Mouse (Mus musculus): ENCODE results near the gene Elmo1. TPM values are rescaled to one million over a fixed set of nuclear protein-coding genes. Genes with fewer than 3 reads are reported as not detected.

Elmo1 gene
- polyA plus RNA-seq, 1 experiment from 2014 or later, result 38.3 TPM

DNA sequence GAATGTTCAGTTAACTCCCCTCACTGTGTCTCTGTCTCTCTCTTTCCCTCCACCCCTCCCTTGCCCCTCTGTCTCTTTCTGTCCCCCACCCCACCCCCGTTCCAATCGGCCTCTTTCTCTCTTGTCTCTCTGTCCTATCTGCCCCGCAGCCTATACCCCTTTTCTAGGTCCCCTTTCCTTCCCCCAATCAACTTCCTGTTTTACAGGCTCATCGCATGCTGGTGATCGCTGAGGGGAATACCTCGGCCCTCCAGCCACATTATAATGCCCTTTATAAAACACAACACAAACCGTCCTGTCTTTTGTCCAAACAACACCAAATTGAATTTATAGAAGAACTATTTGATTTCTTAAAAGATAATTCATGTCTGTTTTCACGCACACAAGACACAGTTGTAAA is 40.7 kb upstream of the Elmo1 start:
- Histone ChIP-seq H3K9me3 (ENCODE audit: control insufficient read depth, low read length) (no peaks in the 10 kb centered on the region), H3K4me3 (replicated peaks; ENCODE audit: low read depth, low read length) (no peak overlapping the region), H3K4me2 (ENCODE audit: low read length) (no peak overlapping the region), H3K9ac (replicated peaks; ENCODE audit: low read length) (no peak overlapping the region), H3K27ac (replicated peaks; ENCODE audit: low read depth, low read length) (no peak overlapping the region), H3K27me3 (ENCODE audit: control insufficient read depth, insufficient read depth, low read length) (no peaks in the 10 kb centered on the region), H3K4me1 (ENCODE audit: control insufficient read depth, insufficient read depth, low read length) (peaks cover 8% of the 10 kb centered on the region), H3K36me3 (ENCODE audit: control insufficient read depth, insufficient read depth, low read length) (no peaks in the 10 kb centered on the region)
- DNase-seq, result no peak
- ATAC-seq (ENCODE audit: low FRiP score, low TSS enrichment), result no peak
- 77% methylated on average over 8 of the region's 8 CpGs for WGBS

DNA sequence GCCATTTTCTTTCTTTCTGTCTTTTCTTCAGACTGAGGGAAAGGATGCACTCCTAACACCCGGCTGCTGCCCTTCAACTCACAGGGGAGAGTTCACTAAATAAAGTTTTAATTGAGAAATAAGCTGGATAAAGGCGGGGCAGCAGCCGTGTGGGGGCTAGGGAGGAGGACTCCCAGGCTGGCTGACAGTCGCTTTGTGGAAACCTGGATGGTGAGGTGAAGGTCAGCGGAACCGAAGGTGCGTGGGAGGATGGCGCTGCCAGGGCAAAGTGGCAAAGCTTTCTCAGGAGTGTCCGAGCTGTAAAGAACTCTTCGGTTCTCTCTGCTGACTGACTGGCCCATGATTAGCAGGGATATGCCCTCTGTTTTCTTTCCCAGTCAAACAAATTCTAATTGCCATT is 40.2 kb upstream of the Elmo1 start:
- H3K9me3 ChIP-seq (ENCODE audit: control insufficient read depth, low read length), result no peaks in the 10 kb centered on the region
- no peak overlapping the region for H3K4me2 ChIP-seq (ENCODE audit: low read length)
- H3K4me3 ChIP-seq (replicated peaks; ENCODE audit: low read depth, low read length), result no peak overlapping the region
- H3K27ac ChIP-seq (replicated peaks; ENCODE audit: low read depth, low read length), result no peak overlapping the region
- H3K4me1 ChIP-seq (ENCODE audit: control insufficient read depth, insufficient read depth, low read length), result peaks cover 8% of the 10 kb centered on the region
- no peaks in the 10 kb centered on the region for H3K27me3 ChIP-seq (ENCODE audit: control insufficient read depth, insufficient read depth, low read length)
- ATAC-seq (ENCODE audit: low FRiP score, low TSS enrichment) (no peak), DNase-seq (no peak)
- WGBS, result 92% methylated on average over 10 of the region's 10 CpGs
- no peaks in the 10 kb centered on the region for H3K36me3 ChIP-seq (ENCODE audit: control insufficient read depth, insufficient read depth, low read length)
- no peak overlapping the region for H3K9ac ChIP-seq (replicated peaks; ENCODE audit: low read length)

DNA sequence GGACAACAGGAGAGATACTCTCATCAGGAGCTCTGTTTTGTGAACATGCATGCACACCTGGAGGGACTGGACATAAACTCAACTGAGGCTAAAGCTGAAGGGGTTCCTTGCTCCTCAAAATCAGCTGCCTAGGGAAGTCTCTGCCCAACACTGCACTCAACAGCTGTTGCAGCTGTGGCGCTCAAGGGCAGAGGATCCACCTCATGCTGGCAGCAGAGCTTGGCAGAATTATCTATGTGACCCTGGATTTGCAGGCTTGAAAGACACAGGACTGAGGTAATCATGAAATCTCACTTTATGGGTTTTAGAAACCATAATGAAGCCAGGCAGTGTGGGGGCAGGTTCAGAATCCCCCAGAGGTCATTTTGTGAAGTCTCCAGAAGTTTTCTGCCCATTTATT is 32.5 kb upstream of the Elmo1 start:
- no peak overlapping the region for H3K9ac ChIP-seq (replicated peaks; ENCODE audit: low read length)
- H3K27ac ChIP-seq (replicated peaks; ENCODE audit: low read depth, low read length), result no peak overlapping the region
- H3K4me1 ChIP-seq (ENCODE audit: control insufficient read depth, insufficient read depth, low read length), result no peaks in the 10 kb centered on the region
- no peaks in the 10 kb centered on the region for H3K27me3 ChIP-seq (ENCODE audit: control insufficient read depth, insufficient read depth, low read length)
- H3K4me3 ChIP-seq (replicated peaks; ENCODE audit: low read depth, low read length), result no peak overlapping the region
- no peak overlapping the region for H3K4me2 ChIP-seq (ENCODE audit: low read length)
- H3K9me3 ChIP-seq (ENCODE audit: control insufficient read depth, low read length), result no peaks in the 10 kb centered on the region
- WGBS, result 84% methylated on average over 1 of the region's 1 CpGs
- DNase-seq, result no peak
- no peak for ATAC-seq (ENCODE audit: low FRiP score, low TSS enrichment)
- no peaks in the 10 kb centered on the region for H3K36me3 ChIP-seq (ENCODE audit: control insufficient read depth, insufficient read depth, low read length)

GRCm38 (mm10) chr13:20061031-20061430 is 29.4 kb upstream of the Elmo1 start:
- no peaks in the 10 kb centered on the region for H3K4me1 ChIP-seq (ENCODE audit: control insufficient read depth, insufficient read depth, low read length)
- H3K36me3 ChIP-seq (ENCODE audit: control insufficient read depth, insufficient read depth, low read length), result no peaks in the 10 kb centered on the region
- H3K4me2 ChIP-seq (ENCODE audit: low read length), result no peak overlapping the region
- no peak overlapping the region for H3K9ac ChIP-seq (replicated peaks; ENCODE audit: low read length)
- DNase-seq (no peak), ATAC-seq (ENCODE audit: low FRiP score, low TSS enrichment) (no peak)
- H3K4me3 ChIP-seq (replicated peaks; ENCODE audit: low read depth, low read length), result no peak overlapping the region
- H3K27ac ChIP-seq (replicated peaks; ENCODE audit: low read depth, low read length), result no peak overlapping the region
- WGBS, result 75% methylated on average over 5 of the region's 5 CpGs
- no peaks in the 10 kb centered on the region for H3K27me3 ChIP-seq (ENCODE audit: control insufficient read depth, insufficient read depth, low read length)
- no peaks in the 10 kb centered on the region for H3K9me3 ChIP-seq (ENCODE audit: control insufficient read depth, low read length)

- Histone ChIP-seq H3K27me3 (ENCODE audit: control insufficient read depth, insufficient read depth, low read length) (no peaks in the 10 kb centered on the region), H3K4me1 (ENCODE audit: control insufficient read depth, insufficient read depth, low read length) (no peaks in the 10 kb centered on the region), H3K4me3 (replicated peaks; ENCODE audit: low read depth, low read length) (no peak overlapping the region), H3K9me3 (ENCODE audit: control insufficient read depth, low read length) (no peaks in the 10 kb centered on the region), H3K4me2 (ENCODE audit: low read length) (no peak overlapping the region), H3K27ac (replicated peaks; ENCODE audit: low read depth, low read length) (no peak overlapping the region), H3K36me3 (ENCODE audit: control insufficient read depth, insufficient read depth, low read length) (no peaks in the 10 kb centered on the region), H3K9ac (replicated peaks; ENCODE audit: low read length) (no peak overlapping the region)
- ATAC-seq (ENCODE audit: low FRiP score, low TSS enrichment) (no peak), DNase-seq (no peak)
- 91% methylated on average over 5 of the region's 5 CpGs for WGBS
Measured at GRCm38 (mm10) chr13:20063331-20063730, 27.1 kb upstream of the Elmo1 start.

- Histone ChIP-seq H3K27ac (replicated peaks; ENCODE audit: low read depth, low read length) (no peak overlapping the region), H3K4me2 (ENCODE audit: low read length) (no peak overlapping the region), H3K9ac (replicated peaks; ENCODE audit: low read length) (no peak overlapping the region), H3K36me3 (ENCODE audit: control insufficient read depth, insufficient read depth, low read length) (no peaks in the 10 kb centered on the region), H3K4me1 (ENCODE audit: control insufficient read depth, insufficient read depth, low read length) (no peaks in the 10 kb centered on the region), H3K4me3 (replicated peaks; ENCODE audit: low read depth, low read length) (no peak overlapping the region), H3K9me3 (ENCODE audit: control insufficient read depth, low read length) (no peaks in the 10 kb centered on the region), H3K27me3 (ENCODE audit: control insufficient read depth, insufficient read depth, low read length) (no peaks in the 10 kb centered on the region)
- no peak for DNase-seq
- no peak for ATAC-seq (ENCODE audit: low FRiP score, low TSS enrichment)
Measured at GRCm38 (mm10) chr13:20072043-20072442, 18.4 kb upstream of the Elmo1 start.

- DNase-seq (no peak), ATAC-seq (ENCODE audit: low FRiP score, low TSS enrichment) (no peak)
- WGBS, result 91% methylated on average over 5 of the region's 5 CpGs
- Histone ChIP-seq H3K9me3 (ENCODE audit: control insufficient read depth, low read length) (no peaks in the 10 kb centered on the region), H3K27ac (replicated peaks; ENCODE audit: low read depth, low read length) (no peak overlapping the region), H3K36me3 (ENCODE audit: control insufficient read depth, insufficient read depth, low read length) (no peaks in the 10 kb centered on the region), H3K4me1 (ENCODE audit: control insufficient read depth, insufficient read depth, low read length) (no peaks in the 10 kb centered on the region), H3K27me3 (ENCODE audit: control insufficient read depth, insufficient read depth, low read length) (no peaks in the 10 kb centered on the region), H3K9ac (replicated peaks; ENCODE audit: low read length) (no peak overlapping the region), H3K4me2 (ENCODE audit: low read length) (no peak overlapping the region), H3K4me3 (replicated peaks; ENCODE audit: low read depth, low read length) (no peak overlapping the region)
Measured at GRCm38 (mm10) chr13:20072994-20073393, 17.4 kb upstream of the Elmo1 start.

GRCm38 (mm10) chr13:20076521-20076920 is 13.9 kb upstream of the Elmo1 start:
- no peaks in the 10 kb centered on the region for H3K27me3 ChIP-seq (ENCODE audit: control insufficient read depth, insufficient read depth, low read length)
- H3K27ac ChIP-seq (replicated peaks; ENCODE audit: low read depth, low read length), result no peak overlapping the region
- no peak overlapping the region for H3K4me2 ChIP-seq (ENCODE audit: low read length)
- H3K4me1 ChIP-seq (ENCODE audit: control insufficient read depth, insufficient read depth, low read length), result no peaks in the 10 kb centered on the region
- ATAC-seq (ENCODE audit: low FRiP score, low TSS enrichment), result no peak
- no peak for DNase-seq
- H3K4me3 ChIP-seq (replicated peaks; ENCODE audit: low read depth, low read length), result no peak overlapping the region
- no peaks in the 10 kb centered on the region for H3K9me3 ChIP-seq (ENCODE audit: control insufficient read depth, low read length)
- H3K9ac ChIP-seq (replicated peaks; ENCODE audit: low read length), result no peak overlapping the region
- H3K36me3 ChIP-seq (ENCODE audit: control insufficient read depth, insufficient read depth, low read length), result no peaks in the 10 kb centered on the region
- WGBS, result 96% methylated on average over 1 of the region's 1 CpGs

DNA sequence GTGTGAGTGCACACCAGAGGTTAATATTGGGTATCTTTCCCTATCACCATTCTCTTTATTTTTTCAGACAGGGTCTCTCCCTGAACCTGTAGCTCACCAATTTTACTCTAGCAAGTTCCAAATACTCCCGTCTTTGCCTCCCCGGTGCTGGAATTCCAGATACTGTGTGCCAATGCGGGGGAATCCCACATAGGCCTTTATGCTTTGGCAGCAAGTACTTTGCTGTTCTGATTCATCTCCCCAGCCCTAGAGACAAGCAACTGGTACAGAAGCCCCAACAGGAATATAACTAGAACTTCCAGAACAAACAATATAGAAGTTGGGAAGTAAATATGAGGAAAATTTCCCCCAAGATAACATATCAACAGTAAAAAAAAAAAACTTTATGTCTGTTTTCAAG is 13.2 kb upstream of the Elmo1 start:
- 89% methylated on average over 3 of the region's 3 CpGs for WGBS

More for the DNA sequence above, 13.2 kb upstream of the Elmo1 start:
- Histone ChIP-seq H3K9me3 (ENCODE audit: control insufficient read depth, low read length) (no peaks in the 10 kb centered on the region), H3K4me1 (ENCODE audit: control insufficient read depth, insufficient read depth, low read length) (no peaks in the 10 kb centered on the region), H3K27me3 (ENCODE audit: control insufficient read depth, insufficient read depth, low read length) (no peaks in the 10 kb centered on the region), H3K27ac (replicated peaks; ENCODE audit: low read depth, low read length) (no peak overlapping the region), H3K4me3 (replicated peaks; ENCODE audit: low read depth, low read length) (no peak overlapping the region), H3K36me3 (ENCODE audit: control insufficient read depth, insufficient read depth, low read length) (no peaks in the 10 kb centered on the region), H3K9ac (replicated peaks; ENCODE audit: low read length) (no peak overlapping the region), H3K4me2 (ENCODE audit: low read length) (no peak overlapping the region)
- no peak for ATAC-seq (ENCODE audit: low FRiP score, low TSS enrichment)
- no peak for DNase-seq
